9 mouse cellular contexts compared by ENCODE assay signal in genomic region chr1:154204652-154205573, GRCm38 (mm10). TPM values are rescaled to one million over a fixed set of nuclear protein-coding genes. Genes with fewer than 3 reads are reported as not detected.
A peak's percentile ranks its signal among the peaks of the same experiment; 100 is the strongest.
DNase-seq lines count a peak whose midpoint lies in the region; ATAC-seq and TF ChIP-seq lines count a peak whose summit lies in the region.
"Had no signal": no experiment of that assay in that cellular context is flagged by ENCODE, and none has a peak within 500 bp of the region (broad histone marks: within the 10 kb centered on the region; RNA-seq: fewer than 3 reads in every experiment).

No protein-coding gene starts in this region.

- H3K27me3 ChIP-seq in embryonic facial prominence, embryonic 13.5 days = peaks cover 48% of the 10 kb centered on the region
- peaks cover 31% of the 10 kb centered on the region for H3K27me3 ChIP-seq in neural tube, embryonic 11.5 days (ENCODE audit: control insufficient read depth, insufficient read depth, low read length)

- no peak for TF ChIP-seq CTCF in gastrocnemius, adult 2 months (IDR thresholded peaks at IDR 0.05)

- ATAC-seq in embryonic facial prominence, embryonic 13.5 days (ENCODE audit: insufficient number of reproducible peaks, insufficient read depth, low FRiP score, low TSS enrichment, low read depth) = no peak
- ATAC-seq in neural tube, embryonic 11.5 days (ENCODE audit: insufficient read depth, low FRiP score, low TSS enrichment) = no peak

- H3K4me2 ChIP-seq in embryonic facial prominence, embryonic 13.5 days = peak overlapping the region; percentile 64
- peak overlapping the region; percentile 31 for H3K4me2 ChIP-seq in neural tube, embryonic 11.5 days (ENCODE audit: low read depth)

- no peaks in the 10 kb centered on the region for H3K36me3 ChIP-seq in embryonic facial prominence, embryonic 13.5 days
- H3K36me3 ChIP-seq in neural tube, embryonic 11.5 days (ENCODE audit: control insufficient read depth, insufficient read depth, low read length) = no peaks in the 10 kb centered on the region

- no peaks in the 10 kb centered on the region for H3K9me3 ChIP-seq in embryonic facial prominence, embryonic 13.5 days
- H3K9me3 ChIP-seq in neural tube, embryonic 11.5 days (ENCODE audit: control insufficient read depth, low read length) = no peaks in the 10 kb centered on the region

- H3K4me3 ChIP-seq in embryonic facial prominence, embryonic 13.5 days = peak overlapping the region; percentile 40
- peak overlapping the region; percentile 27 for H3K4me3 ChIP-seq in neural tube, embryonic 11.5 days (ENCODE audit: low read depth, low read length)
- no peak overlapping the region for H3K4me3 ChIP-seq in gastrocnemius, adult 2 months

- peaks cover 24% of the 10 kb centered on the region for H3K4me1 ChIP-seq in embryonic facial prominence, embryonic 13.5 days
- no peaks in the 10 kb centered on the region for H3K4me1 ChIP-seq in neural tube, embryonic 11.5 days (ENCODE audit: control insufficient read depth, insufficient read depth, low read length)

- peak overlapping the region; percentile 27; the same call in 1 of the 2 replicates for H3K9ac ChIP-seq in embryonic facial prominence, embryonic 13.5 days
- H3K9ac ChIP-seq in neural tube, embryonic 11.5 days (ENCODE audit: low read length) = peak overlapping the region; percentile 32; the same call in 1 of the 2 replicates

- no peak overlapping the region for H3K27ac ChIP-seq in embryonic facial prominence, embryonic 13.5 days
- H3K27ac ChIP-seq in neural tube, embryonic 11.5 days (ENCODE audit: low read depth, low read length) = no peak overlapping the region
- H3K27ac ChIP-seq in gastrocnemius, adult 2 months = no peak overlapping the region

- intact Hi-C loops in gastrocnemius, adult 2 months (cut with DNase I) = no loop called here
- intact Hi-C loops in gastrocnemius, postnatal 14 days (cut with DNase I; ENCODE audit: low total_unique reads) = no loop called here

- DNase-seq in heart, adult 11 months = peak; percentile 77
- no peak for DNase-seq in heart, adult 8-10 months (ENCODE audit: low spot score)
- DNase-seq in 3134 (ENCODE audit: extremely low read depth, insufficient read length, low spot score) = peak; percentile 10
- DNase-seq in layer of hippocampus, postnatal 14 days (ENCODE audit: low spot score in 2 of 2) = peak; percentile 33 to 47
- DNase-seq in neural tube, embryonic 11.5 days (ENCODE audit: low spot score) = peak; percentile 23
- DNase-seq in gastrocnemius, adult 2 months = no peak
- no peak for DNase-seq in gastrocnemius, postnatal 14 days

- 9% methylated on average over 66 of the region's 66 CpGs for WGBS in embryonic facial prominence, embryonic 13.5 days
- WGBS in neural tube, embryonic 11.5 days = 8% methylated on average over 66 of the region's 66 CpGs

RNA-seq across cellular contexts. Expression of gene Zfp648, which starts 3.9 kb away (rescaled TPM):
- not detected for total RNA-seq in heart, adult 8-10 months (2022)
- 0.66 and 0.67 TPM in 2 replicates for polyA plus RNA-seq in embryonic facial prominence, embryonic 13.5 days (2015; fragmentation: Nextera tagmentation; extraction: Ambion mirVana)
- total RNA-seq in layer of hippocampus, postnatal 14 days (2021) = under 1 TPM; 0.19 to 0.28 TPM
- 0.24 and 0.58 TPM in 2 replicates for polyA plus RNA-seq in neural tube, embryonic 11.5 days (2014; fragmentation: Nextera tagmentation; extraction: Ambion mirVana)
- total RNA-seq in gastrocnemius, adult 2 months (2021) = not detected
- under 1 TPM in 1 of 2 experiments, not detected in 1; 0.20 TPM for total RNA-seq in gastrocnemius, postnatal 14 days (2021)
- polyA plus RNA-seq: spleen, adult 2 months had no signal

Comparison
In these comparisons a context has a peak if more than half of its experiments do, and no peak if none do; other contexts are left out.
1. DNase-seq: peak in heart, adult 11 months (single experiment), 3134 (single experiment), layer of hippocampus, postnatal 14 days (2 of 2) and neural tube, embryonic 11.5 days (single experiment); none in heart, adult 8-10 months (single experiment), gastrocnemius, adult 2 months (single experiment) and gastrocnemius, postnatal 14 days (single experiment).